Mouse (Mus musculus): ENCODE data around the gene Tecr. TPM values are rescaled to one million over a fixed set of nuclear protein-coding genes. Genes with fewer than 3 reads are reported as not detected.

The Tecr gene
- polyA plus RNA-seq, 1 experiment from 2014 or later, result 570 TPM

GRCm38 (mm10) chr8:83593325-83594166, 14.2 kb downstream of the Tecr start:
- peak overlapping the region; percentile 73 for H3K9ac ChIP-seq
- peaks cover 12% of the 10 kb centered on the region for H3K36me3 ChIP-seq (ENCODE audit: insufficient read depth)
- H3K4me3 ChIP-seq (ENCODE audit: low read depth, low read length), result peak overlapping the region; percentile 70
- H3K4me2 ChIP-seq, result peak overlapping the region; percentile 88
- DNase-seq, result peak; percentile 28
- 4% methylated on average over 22 of the region's 22 CpGs for WGBS
- no peaks in the 10 kb centered on the region for H3K9me3 ChIP-seq (ENCODE audit: low read depth, low read length)
- no peaks in the 10 kb centered on the region for H3K27me3 ChIP-seq (ENCODE audit: insufficient read depth, low read length)
- H3K27ac ChIP-seq (ENCODE audit: low read depth), result peak overlapping the region; percentile 76
- no peak for TF ChIP-seq CTCF (IDR thresholded peaks at IDR 0.05; ENCODE audit: low read depth)
- H3K4me1 ChIP-seq (ENCODE audit: insufficient read depth), result no peaks in the 10 kb centered on the region; the same call in 1 of the 2 replicates
- no peak for ATAC-seq (ENCODE audit: insufficient read depth)

- Histone ChIP-seq H3K4me2 (peak overlapping the region; percentile 88), H3K27me3 (ENCODE audit: insufficient read depth, low read length) (no peaks in the 10 kb centered on the region), H3K4me3 (ENCODE audit: low read depth, low read length) (peak overlapping the region; percentile 70), H3K4me1 (ENCODE audit: insufficient read depth) (no peaks in the 10 kb centered on the region; the same call in 1 of the 2 replicates), H3K27ac (ENCODE audit: low read depth) (no peak overlapping the region), H3K9me3 (ENCODE audit: low read depth, low read length) (no peaks in the 10 kb centered on the region), H3K36me3 (ENCODE audit: insufficient read depth) (peaks cover 18% of the 10 kb centered on the region), H3K9ac (peak overlapping the region; percentile 73; the same call in 1 of the 2 replicates)
- DNase-seq (no peak), ATAC-seq (ENCODE audit: insufficient read depth) (no peak)
- WGBS, result 51% methylated on average over 3 of the region's 3 CpGs
- no peak for TF ChIP-seq CTCF (IDR thresholded peaks at IDR 0.05; ENCODE audit: low read depth)
Observed at GRCm38 (mm10) chr8:83592682-83593081, 15.1 kb downstream of the Tecr start.

GRCm38 (mm10) chr8:83590488-83591023, 17.2 kb downstream of the Tecr start:
- no peak overlapping the region for H3K9ac ChIP-seq
- ATAC-seq (ENCODE audit: insufficient read depth), result no peak
- WGBS, result 74% methylated on average over 7 of the region's 7 CpGs

GRCm38 (mm10) chr8:83588886-83589285, 18.9 kb downstream of the Tecr start:
- H3K9ac ChIP-seq, result no peak overlapping the region
- 91% methylated on average over 5 of the region's 5 CpGs for WGBS
- H3K9me3 ChIP-seq (ENCODE audit: low read depth, low read length), result no peaks in the 10 kb centered on the region

More at GRCm38 (mm10) chr8:83590488-83591023, 17.2 kb downstream of the Tecr start:
- Histone ChIP-seq H3K27ac (ENCODE audit: low read depth) (no peak overlapping the region), H3K4me1 (ENCODE audit: insufficient read depth) (no peaks in the 10 kb centered on the region; the same call in 1 of the 2 replicates), H3K4me2 (no peak overlapping the region), H3K9me3 (ENCODE audit: low read depth, low read length) (no peaks in the 10 kb centered on the region), H3K4me3 (ENCODE audit: low read depth, low read length) (no peak overlapping the region), H3K36me3 (ENCODE audit: insufficient read depth) (peaks cover 19% of the 10 kb centered on the region), H3K27me3 (ENCODE audit: insufficient read depth, low read length) (no peaks in the 10 kb centered on the region)
- peak; percentile 26; the same call in 1 of the 2 replicates for TF ChIP-seq CTCF (IDR thresholded peaks at IDR 0.05; ENCODE audit: low read depth)
- no peak for DNase-seq

GRCm38 (mm10) chr8:83587644-83588043, 20.1 kb downstream of the Tecr start:
- ATAC-seq (ENCODE audit: insufficient read depth) (no peak), DNase-seq (no peak)
- no peak overlapping the region for H3K9ac ChIP-seq
- H3K4me3 ChIP-seq (ENCODE audit: low read depth, low read length), result no peak overlapping the region
- H3K27me3 ChIP-seq (ENCODE audit: insufficient read depth, low read length), result no peaks in the 10 kb centered on the region
- no peak for TF ChIP-seq CTCF (IDR thresholded peaks at IDR 0.05; ENCODE audit: low read depth)
- 51% methylated on average over 6 of the region's 6 CpGs for WGBS
- no peak overlapping the region for H3K4me2 ChIP-seq
- H3K9me3 ChIP-seq (ENCODE audit: low read depth, low read length), result no peaks in the 10 kb centered on the region
- no peaks in the 10 kb centered on the region; the same call in 1 of the 2 replicates for H3K4me1 ChIP-seq (ENCODE audit: insufficient read depth)
- H3K27ac ChIP-seq (ENCODE audit: low read depth), result no peak overlapping the region
- peaks cover 38% of the 10 kb centered on the region for H3K36me3 ChIP-seq (ENCODE audit: insufficient read depth)

More at GRCm38 (mm10) chr8:83588886-83589285, 18.9 kb downstream of the Tecr start:
- ATAC-seq (ENCODE audit: insufficient read depth) (no peak), DNase-seq (no peak)
- TF ChIP-seq CTCF (IDR thresholded peaks at IDR 0.05; ENCODE audit: low read depth), result no peak
- H3K4me1 ChIP-seq (ENCODE audit: insufficient read depth), result no peaks in the 10 kb centered on the region; the same call in 1 of the 2 replicates
- H3K4me2 ChIP-seq, result no peak overlapping the region
- H3K4me3 ChIP-seq (ENCODE audit: low read depth, low read length), result no peak overlapping the region
- no peak overlapping the region for H3K27ac ChIP-seq (ENCODE audit: low read depth)
- no peaks in the 10 kb centered on the region for H3K27me3 ChIP-seq (ENCODE audit: insufficient read depth, low read length)
- H3K36me3 ChIP-seq (ENCODE audit: insufficient read depth), result peaks cover 31% of the 10 kb centered on the region

- Histone ChIP-seq H3K4me1 (ENCODE audit: insufficient read depth) (no peaks in the 10 kb centered on the region), H3K27me3 (ENCODE audit: insufficient read depth, low read length) (no peaks in the 10 kb centered on the region), H3K27ac (ENCODE audit: low read depth) (no peak overlapping the region), H3K4me3 (ENCODE audit: low read depth, low read length) (no peak overlapping the region), H3K9me3 (ENCODE audit: low read depth, low read length) (no peaks in the 10 kb centered on the region), H3K9ac (no peak overlapping the region), H3K4me2 (no peak overlapping the region), H3K36me3 (ENCODE audit: insufficient read depth) (peaks cover 33% of the 10 kb centered on the region)
- 73% methylated on average over 3 of the region's 3 CpGs for WGBS
- ATAC-seq (ENCODE audit: insufficient read depth) (no peak), DNase-seq (no peak)
- TF ChIP-seq CTCF (IDR thresholded peaks at IDR 0.05; ENCODE audit: low read depth), result no peak
Observed at GRCm38 (mm10) chr8:83585333-83585732, 22.4 kb downstream of the Tecr start.

- H3K4me1 ChIP-seq (ENCODE audit: insufficient read depth), result no peaks in the 10 kb centered on the region
- no peaks in the 10 kb centered on the region for H3K9me3 ChIP-seq (ENCODE audit: low read depth, low read length)
- no peak overlapping the region for H3K9ac ChIP-seq
- no peaks in the 10 kb centered on the region for H3K27me3 ChIP-seq (ENCODE audit: insufficient read depth, low read length)
- TF ChIP-seq CTCF (IDR thresholded peaks at IDR 0.05; ENCODE audit: low read depth), result no peak
- H3K27ac ChIP-seq (ENCODE audit: low read depth), result no peak overlapping the region
- WGBS, result 81% methylated on average over 1 of the region's 1 CpGs
- peaks cover 29% of the 10 kb centered on the region for H3K36me3 ChIP-seq (ENCODE audit: insufficient read depth)
- ATAC-seq (ENCODE audit: insufficient read depth), result no peak
- DNase-seq, result no peak
- H3K4me2 ChIP-seq, result no peak overlapping the region
- H3K4me3 ChIP-seq (ENCODE audit: low read depth, low read length), result no peak overlapping the region
Observed at GRCm38 (mm10) chr8:83584771-83585170, 23.0 kb downstream of the Tecr start.

All from lung, embryonic 14.5 days (tissue).